Mouse (Mus musculus) embryonic stem cell, embryonic (primary cell): ENCODE measurements around the gene Hivep3.

Experiments
- CTCF ChIA-PET, 4 experiments: fragments of 300-600 bp in 2 of 4; fragments of 350-600 bp in 2 of 4; sonication (Branson Sonifier 250); formaldehyde crosslinking; loops; one replicate each; lab custom pipeline; 2022; ENCODE audit warnings: inconsistent platforms in 2 of 4; lab: Charles Lee
- POLR2A ChIA-PET, 4 experiments: fragments of 300-600 bp in 2 of 4; fragments of 350-600 bp in 2 of 4; sonication (Branson Sonifier 250); formaldehyde crosslinking; loops; one replicate each; lab custom pipeline; 2022; ENCODE audit warnings: antibody characterized with exemption in 4 of 4, inconsistent platforms in 1 of 4; lab: Charles Lee

The Hivep3 gene

GRCm38 (mm10) chr4:120172050-120172684 is 438.6 kb downstream of the Hivep3 start:
- ChIA-PET POLR2A (no interaction called here), CTCF (interaction anchor here in 2 of 4 experiments (0.5 to 0.6 kb wide), 3 partner anchors 13 to 319 kb away, joined by 3 to 5 read pairs (median 3); no protein-coding TSS in a partner anchor)

GRCm38 (mm10) chr4:120179123-120179522 is 445.5 kb downstream of the Hivep3 start:
- POLR2A ChIA-PET, result interaction anchor here in 1 of 4 experiments (1.2 kb wide), 1 partner anchor 18 kb away, joined by 3 read pairs; the partner anchor contains the start of gene Edn2

GRCm38 (mm10) chr4:120180535-120180934 is 447.0 kb downstream of the Hivep3 start:
- ChIA-PET CTCF (interaction anchor here in 2 of 4 experiments (0.6 to 1.8 kb wide), 4 partner anchors 16 to 289 kb away, joined by 3 to 9 read pairs (median 4); no protein-coding TSS in a partner anchor), POLR2A (no interaction called here)

More at GRCm38 (mm10) chr4:120179123-120179522, 445.5 kb downstream of the Hivep3 start:
- CTCF ChIA-PET, result interaction anchor here in 3 of 4 experiments (0.5 to 1.8 kb wide), 4 partner anchors 8 to 789 kb away, joined by 3 to 5 read pairs (median 3); no protein-coding TSS in a partner anchor

- ChIA-PET CTCF (interaction anchor here in 3 of 4 experiments (0.6 to 1.2 kb wide), 7 partner anchors 14 to 742 kb away, joined by 3 to 5 read pairs (median 3); no protein-coding TSS in a partner anchor), POLR2A (no interaction called here)
Measured at GRCm38 (mm10) chr4:120184374-120184991, 450.9 kb downstream of the Hivep3 start.

- ChIA-PET CTCF (interaction anchor here (0.6 to 2.3 kb wide), 29 partner anchors 9 to 831 kb away, joined by 3 to 11 read pairs (median 4); partner anchors contain the start of genes Edn2 (in 1 of the 4) and Smap2 (in 1 of the 4)), POLR2A (interaction anchor here in 2 of 4 experiments (0.5 to 1.3 kb wide), 3 partner anchors 24 to 704 kb away, joined by 3 to 4 read pairs (median 3); no protein-coding TSS in a partner anchor)
Measured at GRCm38 (mm10) chr4:120186441-120186840, 452.9 kb downstream of the Hivep3 start.

- POLR2A ChIA-PET, result interaction anchor here in 2 of 4 experiments (0.5 to 1.3 kb wide), 4 partner anchors 25 to 704 kb away, joined by 3 to 4 read pairs (median 3); no protein-coding TSS in a partner anchor
Measured at GRCm38 (mm10) chr4:120186934-120187333, 453.4 kb downstream of the Hivep3 start.

More at GRCm38 (mm10) chr4:120186934-120187333, 453.4 kb downstream of the Hivep3 start:
- CTCF ChIA-PET, result interaction anchor here (0.5 to 2.3 kb wide), 42 partner anchors 8 to 830 kb away, joined by 3 to 12 read pairs (median 4); partner anchors contain the start of genes Edn2 (in 2 of the 4) and Smap2 (in 1 of the 4)
